Mouse (Mus musculus) 416B (cell line): ENCODE results near the gene Yif1a.
A peak's percentile ranks its signal among the peaks of the same experiment; 100 is the strongest.

Source experiments
- DNase-seq: peaks from one replicate; pipeline ENCODE4 v3.0.0; 2011; ENCODE audit warnings: low read depth

Yif1a gene

GRCm38 (mm10) chr19:5060365-5061330 is 27.7 kb upstream of the Yif1a start:
- no peak for DNase-seq

- DNase-seq: no peak
These were observed 26.3 kb upstream of the Yif1a start for GRCm38 (mm10) chr19:5062041-5062440.

GRCm38 (mm10) chr19:5062446-5062845 is 25.9 kb upstream of the Yif1a start:
- DNase-seq: no peak

- no peak for DNase-seq
These were observed 23.2 kb upstream of the Yif1a start for GRCm38 (mm10) chr19:5065104-5065503.

- DNase-seq: no peak
These were observed 21.1 kb upstream of the Yif1a start for GRCm38 (mm10) chr19:5067040-5067799.

- DNase-seq: no peak
These were observed 20.3 kb upstream of the Yif1a start, which contains the start of gene Cd248 for GRCm38 (mm10) chr19:5067867-5068569. Gene Cd248, plus strand, starts transcription at chr19:5068078.

GRCm38 (mm10) chr19:5068570-5069234 is 19.6 kb upstream of the Yif1a start:
- DNase-seq: no peak

- no peak for DNase-seq
These were observed 18.9 kb upstream of the Yif1a start for GRCm38 (mm10) chr19:5069486-5069885.

- no peak for DNase-seq
These were observed 18.4 kb upstream of the Yif1a start for GRCm38 (mm10) chr19:5069978-5070377.

- no peak for DNase-seq
These were observed 17.3 kb upstream of the Yif1a start for GRCm38 (mm10) chr19:5071077-5071476.

GRCm38 (mm10) chr19:5071545-5072369 is 16.6 kb upstream of the Yif1a start:
- DNase-seq: peak; percentile 86

GRCm38 (mm10) chr19:5072389-5073019 is 15.8 kb upstream of the Yif1a start:
- peak; percentile 63 for DNase-seq

- peak; percentile 73 for DNase-seq
These were observed 15.3 kb upstream of the Yif1a start for GRCm38 (mm10) chr19:5073028-5073427.

- no peak for DNase-seq
These were observed 14.8 kb upstream of the Yif1a start for GRCm38 (mm10) chr19:5073518-5073917.

GRCm38 (mm10) chr19:5079279-5079678 is 9.1 kb upstream of the Yif1a start:
- DNase-seq: peak; percentile 35

GRCm38 (mm10) chr19:5082005-5082404 is 6.3 kb upstream of the Yif1a start:
- no peak for DNase-seq

GRCm38 (mm10) chr19:5082596-5082995 is 5.7 kb upstream of the Yif1a start:
- DNase-seq: no peak

- no peak for DNase-seq
These were observed 4.1 kb upstream of the Yif1a start for GRCm38 (mm10) chr19:5083961-5084833.

GRCm38 (mm10) chr19:5084834-5085144 is 3.5 kb upstream of the Yif1a start:
- no peak for DNase-seq
